Mouse (Mus musculus) thymus, postnatal 14 days (tissue): ENCODE results near the gene Olfr686.

Experiments
- DNase-seq: peaks from one replicate; pipeline ENCODE4 v3.0.0; 2021

The Olfr686 gene

DNA sequence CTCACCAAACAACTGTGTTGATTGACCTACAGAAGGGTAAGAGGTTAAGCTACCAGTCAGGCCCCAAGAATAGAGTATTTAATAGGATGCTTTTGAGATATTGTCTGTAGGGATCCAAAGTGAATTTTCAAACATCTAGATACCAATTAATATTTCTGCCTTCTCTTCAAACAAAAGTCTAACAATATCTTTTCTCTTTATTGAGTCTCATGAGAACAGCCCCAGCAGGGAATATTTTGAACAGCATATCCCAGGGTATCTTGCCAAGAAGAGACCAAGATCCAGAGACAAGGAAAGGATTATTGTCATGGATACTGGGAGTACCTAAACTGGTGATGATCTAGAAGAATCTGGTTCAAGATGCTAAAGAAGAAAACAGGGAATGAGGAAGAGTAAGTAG is at the start of gene Olfr686:
Gene Olfr686 (minus strand): TSS at position 101 of the 400 bp plus-strand sequence.
- no peak for DNase-seq

DNA sequence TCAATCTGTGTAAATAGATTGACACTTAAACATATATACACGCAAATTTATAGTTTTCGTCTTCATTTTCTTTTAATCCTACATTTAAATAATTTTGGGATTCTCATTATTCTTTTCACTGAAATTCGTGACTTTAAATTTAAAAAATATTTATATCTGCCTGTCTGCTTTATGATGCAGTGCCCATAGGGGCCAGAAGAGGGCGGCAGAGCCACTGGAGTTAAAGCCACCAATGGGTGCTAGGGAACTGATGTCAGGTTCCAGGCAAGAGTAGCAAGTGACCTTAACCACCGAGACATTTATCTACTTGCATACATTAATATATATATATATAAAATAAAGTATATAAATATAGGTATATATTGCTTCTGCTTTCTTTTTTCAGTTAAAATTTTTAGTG is 49.4 kb upstream of the Olfr686 start:
- peak; percentile 39 for DNase-seq

DNA sequence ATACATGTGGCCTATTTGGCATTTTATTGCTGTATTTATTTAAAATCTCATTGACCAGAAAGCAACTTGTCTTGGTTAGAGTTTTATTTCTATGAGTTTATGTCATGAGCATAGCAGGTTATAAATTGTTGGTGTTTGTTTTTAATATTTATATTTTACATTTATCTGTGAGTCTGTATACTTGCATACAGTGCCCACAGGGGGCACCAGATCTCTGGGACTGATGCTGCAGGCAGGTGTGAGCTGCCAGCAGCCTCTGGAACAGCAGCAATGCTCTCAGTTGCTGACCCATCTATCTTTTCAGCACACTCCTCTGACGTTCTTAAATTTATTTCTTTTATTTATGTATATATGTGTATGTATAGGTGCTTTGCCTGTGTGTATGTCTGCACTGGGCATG is 40.9 kb upstream of the Olfr686 start:
- DNase-seq, result no peak

DNA sequence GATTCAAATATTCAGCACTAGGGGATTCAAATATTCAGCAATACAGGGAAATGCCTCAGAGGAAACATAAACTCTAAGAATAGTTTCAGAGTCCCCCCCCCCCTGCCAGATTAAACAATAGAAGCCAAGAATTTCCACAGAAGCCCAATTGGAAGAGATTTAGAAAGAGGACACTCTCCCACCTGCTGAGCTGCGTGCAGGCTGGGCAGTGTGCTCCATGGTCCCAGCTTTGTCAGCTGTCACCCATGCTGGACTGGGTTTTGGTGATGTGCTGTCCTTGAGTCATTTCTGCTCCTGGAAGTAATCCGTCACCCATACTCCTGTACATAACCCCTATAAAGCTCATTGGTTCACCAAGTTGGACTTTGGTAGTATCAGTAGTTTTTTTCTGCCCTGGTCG is 40.4 kb upstream of the Olfr686 start:
- DNase-seq, result no peak

DNA sequence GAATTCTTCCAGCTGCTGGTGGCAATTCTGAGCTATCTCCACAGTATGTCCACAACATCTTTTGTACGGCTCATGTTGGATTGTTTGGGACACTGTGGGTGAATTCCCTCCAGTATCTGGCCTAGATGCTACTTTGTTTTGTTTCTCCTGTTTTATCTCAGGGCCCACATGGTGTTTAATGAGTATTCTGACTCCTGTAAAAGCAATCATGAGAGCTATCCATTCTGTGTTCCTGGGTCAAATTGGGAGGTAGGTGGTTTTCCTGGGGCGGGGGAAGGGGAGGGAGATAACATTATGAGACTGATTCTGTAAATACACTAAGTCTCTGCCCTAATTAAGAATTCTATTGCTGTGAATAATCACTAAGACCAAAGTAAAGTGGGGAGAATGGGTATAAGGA is 22.1 kb upstream of the Olfr686 start:
- no peak for DNase-seq

DNA sequence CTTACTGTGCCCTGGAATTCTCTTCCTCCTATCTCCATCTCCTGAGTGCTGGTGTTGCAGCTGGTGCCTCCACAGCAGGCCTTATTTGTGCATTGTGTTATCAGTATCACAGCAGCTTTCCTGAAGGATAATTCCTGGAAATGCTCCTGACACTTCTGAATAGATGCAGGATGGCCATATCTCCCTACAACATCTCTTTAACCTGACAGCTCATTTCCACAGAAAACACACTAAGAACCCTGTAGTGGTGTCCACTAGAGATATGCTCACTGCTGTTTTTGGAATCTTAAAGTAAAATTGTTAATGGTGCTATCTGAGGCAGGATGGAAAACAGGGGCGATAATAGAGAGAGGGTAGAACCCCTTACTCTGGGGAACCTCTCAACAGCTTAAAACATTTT is 20.9 kb upstream of the Olfr686 start:
- DNase-seq, result no peak

DNA sequence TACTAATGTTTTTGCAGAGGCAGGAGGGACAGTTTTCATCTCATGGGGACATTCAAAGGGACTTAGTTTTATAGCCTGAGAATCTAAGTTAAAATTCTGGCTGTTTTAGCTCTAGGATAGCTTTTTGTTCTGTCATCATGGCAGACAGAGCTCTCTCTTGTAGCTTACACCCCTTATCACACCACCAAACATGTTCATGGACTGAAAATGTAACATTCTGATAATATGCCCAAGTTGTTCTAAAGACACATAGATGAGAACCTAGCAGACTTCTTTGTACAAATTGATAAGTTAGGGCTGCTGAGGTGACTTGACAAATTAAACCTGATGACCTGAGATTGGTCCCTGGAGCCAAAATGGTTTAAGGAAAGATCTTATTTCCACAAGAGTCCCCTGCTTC is 19.4 kb upstream of the Olfr686 start:
- no peak for DNase-seq

DNA sequence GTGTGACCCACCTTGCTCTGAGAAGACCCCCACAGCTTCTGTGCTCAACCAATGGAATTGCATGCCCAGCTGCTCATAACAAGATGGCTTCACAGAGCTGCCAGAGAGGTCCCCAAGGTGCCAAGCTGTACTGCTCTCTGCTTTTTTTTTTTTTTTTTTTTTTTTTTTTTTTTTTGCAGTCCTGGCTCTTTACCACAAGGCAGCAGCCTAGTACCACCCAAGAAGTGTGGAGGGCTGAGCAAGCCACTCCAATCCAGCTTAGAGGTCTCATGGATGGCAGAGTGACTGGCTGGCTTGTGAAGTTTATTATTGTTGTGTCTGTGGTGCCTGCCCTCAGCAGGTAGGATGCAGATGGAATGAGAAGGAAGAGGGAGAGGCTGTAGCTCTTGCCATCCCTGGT is 18.8 kb upstream of the Olfr686 start:
- no peak for DNase-seq

DNA sequence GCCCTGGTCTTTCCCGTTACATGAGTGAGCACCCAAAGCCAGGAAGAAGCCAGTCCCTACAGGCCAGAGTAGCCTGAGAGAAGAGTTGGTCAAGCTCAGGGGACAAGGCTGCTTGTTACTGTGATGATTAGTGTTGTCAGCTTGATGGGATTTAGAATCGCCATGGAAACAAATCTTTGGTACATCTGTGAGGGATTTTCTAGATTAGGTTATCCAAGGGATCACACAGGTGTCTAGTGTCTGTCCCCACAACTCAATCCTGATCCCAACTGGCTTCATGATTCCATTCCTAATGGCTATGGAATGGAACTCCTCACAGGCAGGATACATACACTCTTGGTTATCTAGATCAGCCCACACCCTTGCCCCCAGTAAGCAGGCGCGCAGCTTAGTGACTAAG is 11.0 kb upstream of the Olfr686 start:
- DNase-seq, result no peak

DNA sequence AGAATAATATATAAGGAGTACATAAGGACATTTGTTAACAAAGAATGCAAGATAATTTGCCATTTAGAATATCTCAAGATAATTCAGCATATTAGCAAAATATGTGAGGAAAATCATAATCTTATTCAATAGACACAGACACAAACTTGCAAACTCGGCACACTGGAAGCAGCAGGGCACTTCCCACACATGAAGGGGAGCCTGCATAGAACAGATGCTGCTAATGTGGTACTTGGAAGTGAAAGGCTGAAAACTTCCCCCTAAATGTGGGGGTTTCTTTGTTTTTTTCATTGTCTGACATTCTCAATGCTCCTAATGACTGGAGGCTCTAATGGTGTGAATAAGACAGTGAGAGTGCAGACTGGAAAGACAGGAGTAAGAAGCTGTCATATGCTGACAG is 7.5 kb upstream of the Olfr686 start:
- DNase-seq, result no peak

DNA sequence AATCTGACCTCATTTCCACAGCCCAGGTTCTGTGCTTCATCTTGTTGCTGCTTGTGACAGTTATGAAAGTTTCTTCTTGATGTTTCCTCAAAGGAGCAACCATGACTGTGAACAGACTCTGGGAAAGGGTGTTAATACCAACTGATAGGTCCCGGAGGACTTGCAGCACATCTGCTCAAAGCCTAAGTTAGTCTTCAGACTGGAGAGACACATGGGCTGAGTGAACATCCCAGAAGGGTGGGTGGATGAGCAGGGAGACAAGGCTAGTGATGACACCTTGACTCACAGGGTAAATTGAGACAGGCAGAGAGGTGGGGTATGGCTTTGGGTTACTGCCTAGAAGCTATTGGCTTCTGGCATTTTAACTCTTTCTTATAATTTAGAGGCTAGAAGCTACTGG is 21.4 kb downstream of the Olfr686 start, which contains the start of gene Olfr685:
Gene Olfr685 (minus strand): TSS at position 101 of the 400 bp plus-strand sequence.
- DNase-seq, result no peak

DNA sequence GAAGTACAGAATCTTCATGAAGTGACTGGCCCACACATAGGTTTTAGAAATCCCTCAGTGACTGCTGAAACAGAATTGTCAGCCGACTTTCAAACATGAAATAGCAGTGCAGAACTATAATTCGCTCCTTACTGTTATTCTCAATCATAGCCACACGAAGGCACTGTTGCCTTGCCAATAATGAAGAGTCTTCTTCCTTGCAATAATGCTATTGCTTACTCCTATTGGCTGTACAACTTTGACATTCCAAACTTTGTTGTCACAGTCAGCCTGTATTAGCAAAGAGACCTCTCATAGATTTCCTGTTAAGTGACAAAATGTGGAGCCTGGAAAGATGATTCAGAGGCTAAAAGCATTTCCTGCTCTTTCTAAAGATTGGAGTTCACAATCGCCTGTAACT is 36.5 kb downstream of the Olfr686 start:
- no peak for DNase-seq

DNA sequence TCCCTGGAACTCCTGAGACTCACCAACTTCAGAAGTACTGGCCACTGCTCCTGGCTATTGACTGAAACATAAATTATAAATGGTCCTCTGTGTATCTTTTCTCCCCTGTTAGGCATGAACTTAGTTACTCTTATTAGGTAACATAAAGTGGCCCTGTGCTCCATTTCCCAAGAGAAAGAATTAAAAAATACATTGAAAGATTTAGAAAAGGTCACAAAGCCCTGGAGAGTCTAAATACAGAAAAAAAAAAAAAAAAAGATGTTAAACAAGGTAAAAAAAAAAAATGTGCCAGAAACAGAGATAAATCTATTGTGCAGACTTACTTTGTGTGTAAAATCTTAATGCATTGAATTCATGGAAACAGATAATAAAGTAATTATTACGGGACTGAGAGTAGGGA is 43.7 kb downstream of the Olfr686 start, which contains the start of gene Olfr684:
Gene Olfr684 (minus strand): TSS at position 101 of the 400 bp plus-strand sequence.
- no peak for DNase-seq
